Mouse (Mus musculus): Measurements from ENCODE around the gene Cmss1.

The Cmss1 gene

GRCm38 (mm10) chr16:57606444-57607227 is at the start of gene Cmss1:
Cmss1 (minus strand) TSS chr16:57606864.
- peak; percentile 91 for DNase-seq

- no peak for DNase-seq
Observed at GRCm38 (mm10) chr16:57649888-57650287, 43.2 kb upstream of the Cmss1 start.

- no peak for DNase-seq
Observed at GRCm38 (mm10) chr16:57641346-57641885, 34.8 kb upstream of the Cmss1 start.

- no peak for DNase-seq
Observed at GRCm38 (mm10) chr16:57634766-57635165, 28.1 kb upstream of the Cmss1 start.

- peak; percentile 61 for DNase-seq
Observed at GRCm38 (mm10) chr16:57634191-57634590, 27.5 kb upstream of the Cmss1 start.

DNA sequence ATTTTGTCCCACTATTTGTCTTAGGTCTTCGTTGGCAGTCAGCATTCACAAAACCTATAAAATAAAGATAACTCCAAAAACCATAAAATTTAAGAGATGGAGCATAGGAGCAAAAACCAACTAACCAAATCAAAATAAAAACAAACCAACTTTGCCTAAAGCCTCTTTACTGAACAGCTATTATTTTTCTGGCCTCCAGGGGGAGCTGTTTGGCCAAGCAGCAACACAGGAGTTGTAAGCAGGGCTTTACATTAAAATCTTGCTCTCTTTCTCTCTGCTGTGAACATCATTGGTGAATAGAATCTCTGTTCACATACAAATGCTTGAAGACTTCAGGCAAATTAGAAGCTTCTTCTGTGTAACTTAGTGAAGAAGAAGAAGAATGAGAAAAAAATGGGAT is 5.1 kb upstream of the Cmss1 start:
- DNase-seq = peak; percentile 29

DNA sequence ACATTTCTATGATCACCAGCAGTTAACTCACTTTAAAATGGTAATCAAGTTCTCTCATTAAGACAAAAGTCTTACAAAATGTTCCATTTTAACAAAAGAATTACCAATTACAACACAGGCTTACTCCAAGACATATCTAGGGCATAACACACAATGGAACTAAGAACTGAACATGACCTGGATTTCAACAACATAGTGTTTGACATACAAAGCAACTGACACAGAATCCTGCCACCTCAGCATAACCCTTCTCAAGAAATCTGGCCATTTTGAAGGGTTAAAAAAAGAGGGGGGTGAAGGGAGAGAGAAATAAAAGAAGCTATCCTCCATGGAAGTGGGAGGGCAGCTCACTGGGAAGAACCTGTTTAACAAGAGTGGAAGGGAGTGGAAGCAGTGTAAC is 5.6 kb downstream of the Cmss1 start:
- no peak for DNase-seq

DNA sequence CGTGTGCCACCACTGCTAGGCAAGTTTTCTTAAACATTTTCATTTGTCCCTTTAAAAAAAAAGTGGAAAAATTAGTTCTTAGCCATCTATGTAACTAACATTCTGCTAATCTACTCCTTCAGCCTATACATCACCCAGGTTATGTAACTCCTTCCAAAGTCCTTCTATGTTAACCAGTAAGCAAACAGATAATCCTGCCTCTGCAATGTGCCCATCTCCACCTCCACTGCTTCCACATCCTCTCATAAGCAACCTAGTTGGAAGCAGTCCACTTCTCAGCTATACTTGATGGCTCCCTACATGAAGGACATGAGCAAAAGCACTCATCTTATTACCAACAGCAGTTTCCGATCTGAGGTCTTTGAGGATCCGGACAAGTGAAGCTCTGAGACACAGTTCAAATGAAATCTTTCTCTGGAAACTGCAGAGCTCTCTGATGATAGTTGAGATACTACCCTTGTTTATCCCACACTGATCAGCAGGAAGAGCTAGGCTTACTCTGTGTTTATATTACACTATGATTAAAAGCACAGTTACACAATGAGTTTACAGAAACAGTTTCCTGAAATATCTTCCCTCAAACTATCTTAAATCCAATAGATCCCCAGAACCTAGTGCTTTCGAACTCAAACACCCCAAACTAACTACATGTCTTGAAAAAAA is 9.2 kb downstream of the Cmss1 start:
- no peak for DNase-seq

DNA sequence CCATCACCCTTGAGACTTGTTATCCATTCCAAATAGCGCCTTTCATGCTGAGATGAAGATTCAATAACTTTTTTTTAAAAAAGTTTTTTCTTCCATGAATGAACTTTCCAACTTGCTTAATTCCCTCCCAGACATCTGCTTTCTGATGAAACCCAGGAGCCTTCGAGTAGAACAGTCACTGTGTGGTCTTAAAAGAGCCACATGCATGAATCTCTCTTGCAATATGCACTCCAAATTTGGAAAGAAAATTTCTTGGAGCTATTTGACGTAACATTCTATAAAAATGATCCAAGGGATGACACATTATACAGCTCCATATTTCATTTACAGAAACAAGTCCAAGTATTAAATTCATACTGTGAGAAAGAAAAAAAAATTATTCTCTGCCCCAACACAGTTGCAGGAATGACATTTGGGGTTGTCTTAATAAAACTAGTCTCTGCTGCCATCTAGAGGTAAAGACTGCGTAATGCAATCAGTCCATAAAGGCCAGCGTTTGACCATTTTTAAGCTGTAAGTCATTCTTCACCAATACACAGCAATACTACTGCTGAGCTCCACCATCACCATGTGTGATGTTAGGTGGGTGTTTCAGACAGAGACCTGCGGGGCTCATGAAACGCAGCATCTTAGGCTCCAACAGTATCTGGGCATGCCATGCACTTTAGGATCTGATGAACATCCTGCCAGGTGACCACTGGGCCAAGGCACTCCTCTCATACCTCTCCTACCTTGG is 13.1 kb downstream of the Cmss1 start:
- no peak for DNase-seq

DNA sequence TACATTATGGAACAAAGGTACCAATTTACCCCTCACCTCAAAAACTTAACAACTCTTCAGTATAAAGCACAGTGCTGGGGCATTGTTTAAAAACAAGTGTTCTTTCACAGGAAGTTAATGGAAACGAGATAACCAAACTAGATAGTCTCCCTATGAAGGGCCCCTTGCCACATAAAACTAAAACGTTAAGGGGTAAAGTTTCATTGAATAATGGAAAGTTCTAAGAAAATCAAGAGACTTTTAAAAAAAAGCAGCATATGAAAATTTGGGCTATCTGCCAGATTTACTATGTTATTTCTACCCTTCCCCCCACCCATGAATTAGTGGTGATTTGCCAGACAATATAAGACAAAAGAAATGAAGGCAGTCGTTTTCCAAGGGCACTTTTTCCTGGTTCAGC is 21.5 kb downstream of the Cmss1 start:
- DNase-seq = no peak

GRCm38 (mm10) chr16:57582008-57582407 is 24.7 kb downstream of the Cmss1 start:
- no peak for DNase-seq

DNA sequence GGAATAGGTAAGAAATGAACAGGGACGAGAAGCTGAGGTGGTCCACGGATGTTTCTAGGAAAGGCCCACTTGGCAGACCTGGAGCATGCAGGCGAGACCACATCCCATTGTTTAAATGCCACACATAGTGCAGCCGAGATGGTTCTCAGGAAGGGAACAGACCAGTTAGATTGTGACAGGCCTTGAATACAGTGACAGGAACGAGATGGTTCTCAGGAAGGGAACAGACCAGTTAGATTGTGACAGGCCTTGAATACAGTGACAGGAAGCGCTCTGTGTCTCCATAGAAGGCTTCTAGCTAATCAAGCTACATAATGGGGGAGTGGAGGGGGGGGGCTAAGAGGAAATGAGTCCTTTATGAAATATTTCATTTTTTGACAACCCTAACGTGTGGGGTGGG is 26.6 kb downstream of the Cmss1 start:
- no peak for DNase-seq

DNA sequence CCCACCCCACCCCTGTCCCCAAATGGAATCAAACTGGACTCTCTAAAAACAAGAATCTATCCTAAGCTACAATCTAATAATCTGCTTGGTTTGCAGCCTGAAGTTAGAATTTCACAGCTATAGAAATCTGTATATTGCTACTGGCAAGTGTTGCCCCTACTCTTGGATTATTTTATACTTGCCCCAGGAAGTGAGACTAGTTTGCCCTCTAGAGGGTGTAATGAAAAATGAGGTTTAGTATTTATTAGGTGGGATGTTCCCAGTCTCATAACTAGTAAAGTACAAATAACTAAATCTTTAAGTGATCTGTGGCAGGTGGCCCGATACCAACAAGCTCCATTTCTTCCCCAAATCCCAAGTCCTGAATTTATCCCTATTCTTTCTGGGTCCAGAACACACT is 29.1 kb downstream of the Cmss1 start:
- no peak for DNase-seq

- no peak for DNase-seq
Observed at GRCm38 (mm10) chr16:57575764-57576388, 30.8 kb downstream of the Cmss1 start.

GRCm38 (mm10) chr16:57573831-57574230 is 32.8 kb downstream of the Cmss1 start:
- DNase-seq = no peak

GRCm38 (mm10) chr16:57570789-57571311 is 35.8 kb downstream of the Cmss1 start:
- DNase-seq = no peak

DNA sequence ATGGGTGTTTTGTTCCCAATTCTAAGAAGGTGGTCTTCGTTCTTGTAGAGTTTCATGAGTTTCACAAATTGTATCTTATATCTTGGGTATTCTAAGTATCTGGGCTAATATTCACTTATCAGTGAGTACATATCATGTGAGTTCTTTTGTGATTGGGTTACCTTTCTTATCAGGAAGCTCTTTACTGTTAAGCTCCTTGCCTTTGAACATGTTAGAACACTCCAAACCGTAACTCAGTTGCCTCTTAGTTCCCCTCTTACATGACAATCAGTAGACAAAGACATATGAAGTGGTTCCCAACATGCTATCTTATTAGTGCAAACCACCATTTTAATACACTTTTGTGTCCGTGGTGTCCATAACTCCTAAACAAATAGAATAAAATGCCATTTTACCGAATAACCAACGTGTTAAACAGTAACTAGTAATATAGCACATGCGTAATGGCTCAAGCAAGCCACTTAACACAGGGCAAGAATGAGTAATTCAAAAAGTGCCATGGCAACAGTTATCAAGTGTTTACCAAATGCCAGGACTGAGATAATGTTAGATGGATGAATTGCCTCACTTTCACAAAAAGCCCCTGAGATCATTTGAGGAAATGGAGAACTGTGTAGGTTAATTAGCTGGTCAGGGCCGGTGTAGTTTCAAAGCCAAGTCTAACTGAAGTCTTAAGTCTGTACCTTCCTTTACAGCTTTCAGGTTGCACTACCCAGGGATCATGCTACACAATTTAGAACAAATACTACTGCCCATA is 37.8 kb downstream of the Cmss1 start:
- DNase-seq = no peak

- no peak for DNase-seq
Observed at GRCm38 (mm10) chr16:57566215-57566614, 40.4 kb downstream of the Cmss1 start.

GRCm38 (mm10) chr16:57564807-57565206 is 41.9 kb downstream of the Cmss1 start:
- no peak for DNase-seq

DNA sequence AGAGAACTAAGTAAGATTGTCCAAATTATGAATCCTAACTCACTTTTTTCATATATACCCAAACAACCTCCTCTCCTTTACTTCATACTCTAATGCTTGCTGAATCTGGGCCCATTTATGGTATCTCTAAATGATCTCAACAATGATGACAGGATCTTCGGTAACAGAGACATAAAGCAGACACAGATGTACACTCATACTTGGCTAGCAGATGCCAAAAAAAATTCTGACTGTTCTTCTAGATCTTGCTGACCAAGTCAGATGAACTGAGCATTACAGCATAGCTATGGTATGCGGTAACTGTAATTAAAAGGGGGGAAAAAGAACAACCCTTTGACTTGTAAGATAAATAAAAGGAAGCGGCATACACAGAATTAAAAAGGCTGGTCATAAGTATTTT is 43.2 kb downstream of the Cmss1 start:
- DNase-seq = no peak

- no peak for DNase-seq
Observed at GRCm38 (mm10) chr16:57560185-57560584, 46.5 kb downstream of the Cmss1 start.

DNA sequence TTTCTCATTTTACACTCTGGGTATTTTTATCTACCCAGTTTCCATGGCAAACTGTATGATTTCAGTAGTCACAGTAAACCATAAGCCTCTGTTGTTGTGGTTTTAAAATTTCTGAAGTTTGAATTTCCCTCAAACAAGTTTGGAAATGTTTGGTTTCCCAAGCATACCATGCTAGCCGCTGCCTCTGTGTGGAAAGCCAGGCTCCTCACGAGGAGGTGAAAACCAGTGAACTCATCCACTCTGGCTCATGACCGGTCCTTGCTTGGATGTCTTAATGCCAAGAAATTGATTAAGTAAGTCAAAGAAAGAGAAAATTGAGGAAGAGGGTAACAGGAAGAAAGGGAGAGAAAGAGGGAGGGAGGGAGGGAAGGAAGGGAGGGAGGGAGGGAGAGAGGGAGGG is 48.4 kb downstream of the Cmss1 start:
- DNase-seq = no peak

Measured in liver (tissue).